Mouse (Mus musculus): ENCODE measurements around the gene Ppp1r32. TPM values are rescaled to one million over a fixed set of nuclear protein-coding genes. Genes with fewer than 3 reads are reported as not detected.

Ppp1r32 gene
- under 1 TPM; 0.32 to 0.48 TPM for total RNA-seq (2021)
- long read RNA-seq, experiment 1, result 0 reads
- long read RNA-seq, experiment 2, partial matches to known transcripts, result 1 of 1 reads
- long read RNA-seq, experiment 2, other reads (novel, unspliced or antisense), result 0 of 1 reads

GRCm38 (mm10) chr19:10482703-10483102, at the start of gene Ppp1r32:
TSS of gene Ppp1r32 (minus strand) at chr19:10482928.
- intact Hi-C loops (cut with DNase I), result loop anchor here (1.0 to 5.0 kb wide), 2 partner anchors 31 to 90 kb away; no protein-coding TSS in a partner anchor

GRCm38 (mm10) chr19:10530082-10530481, 47.4 kb upstream of the Ppp1r32 start:
- DNase-seq, result no peak
- intact Hi-C loops (cut with DNase I), result no loop called here

More at GRCm38 (mm10) chr19:10482703-10483102, at the start of gene Ppp1r32:
- no peak for DNase-seq

- intact Hi-C loops (cut with DNase I), result loop anchor here (5.0 kb wide), 1 partner anchor 81 kb away; the partner anchor contains the start of genes Ddb1 and Tkfc
- peak; percentile 9 to 38 for DNase-seq
These were observed 43.2 kb upstream of the Ppp1r32 start, which contains the start of gene Sdhaf2 for GRCm38 (mm10) chr19:10525910-10526309. TSS of gene Sdhaf2 (minus strand) at chr19:10526142.

- peak; percentile 91 to 92 for DNase-seq
- intact Hi-C loops (cut with DNase I), result loop anchor here (5.0 kb wide), 1 partner anchor 82 kb away; the partner anchor contains the start of genes Ddb1 and Tkfc
These were observed 42.6 kb upstream of the Ppp1r32 start, which contains the start of gene Cpsf7 for GRCm38 (mm10) chr19:10525106-10525901. TSS of gene Cpsf7 (plus strand) at chr19:10525266.

GRCm38 (mm10) chr19:10524784-10525105, 42.0 kb upstream of the Ppp1r32 start:
- DNase-seq, result no peak
- intact Hi-C loops (cut with DNase I), result loop anchor here (5.0 kb wide), 1 partner anchor 83 kb away; the partner anchor contains the start of genes Ddb1 and Tkfc

- intact Hi-C loops (cut with DNase I), result no loop called here
- DNase-seq, result no peak
These were observed 40.9 kb upstream of the Ppp1r32 start for GRCm38 (mm10) chr19:10523483-10524080.

GRCm38 (mm10) chr19:10521926-10522325, 39.2 kb upstream of the Ppp1r32 start:
- no peak for DNase-seq
- intact Hi-C loops (cut with DNase I), result no loop called here

- no peak for DNase-seq
- intact Hi-C loops (cut with DNase I), result no loop called here
These were observed 37.6 kb upstream of the Ppp1r32 start for GRCm38 (mm10) chr19:10520355-10520754.

- DNase-seq, result no peak
- intact Hi-C loops (cut with DNase I), result no loop called here
These were observed 28.1 kb upstream of the Ppp1r32 start for GRCm38 (mm10) chr19:10510759-10511330.

- peak; percentile 42 to 66 for DNase-seq
- intact Hi-C loops (cut with DNase I), result loop anchor here (5.0 kb wide), 2 partner anchors 170 to 245 kb away; no protein-coding TSS in a partner anchor
These were observed 19.8 kb upstream of the Ppp1r32 start for GRCm38 (mm10) chr19:10502571-10502970.

- no peak for DNase-seq
- intact Hi-C loops (cut with DNase I), result loop anchor here (5.0 kb wide), 2 partner anchors 168 to 243 kb away; no protein-coding TSS in a partner anchor
These were observed 17.9 kb upstream of the Ppp1r32 start for GRCm38 (mm10) chr19:10500581-10500980.

GRCm38 (mm10) chr19:10497512-10498160, 14.9 kb upstream of the Ppp1r32 start:
- intact Hi-C loops (cut with DNase I), result no loop called here
- no peak for DNase-seq

GRCm38 (mm10) chr19:10496976-10497375, 14.2 kb upstream of the Ppp1r32 start:
- no peak for DNase-seq
- intact Hi-C loops (cut with DNase I), result no loop called here

GRCm38 (mm10) chr19:10495670-10496069, 12.9 kb upstream of the Ppp1r32 start:
- intact Hi-C loops (cut with DNase I), result no loop called here
- no peak for DNase-seq

- peak; percentile 40 to 64 for DNase-seq
- intact Hi-C loops (cut with DNase I), result loop anchor here (1.0 to 5.0 kb wide), 3 partner anchors 37 to 229 kb away; no protein-coding TSS in a partner anchor
These were observed 3.6 kb upstream of the Ppp1r32 start for GRCm38 (mm10) chr19:10486264-10486738.

- intact Hi-C loops (cut with DNase I), result no loop called here
These were observed 3.2 kb downstream of the Ppp1r32 start for GRCm38 (mm10) chr19:10479541-10479940.

GRCm38 (mm10) chr19:10473779-10474178, 8.9 kb downstream of the Ppp1r32 start:
- intact Hi-C loops (cut with DNase I), result no loop called here
- no peak for DNase-seq

More at GRCm38 (mm10) chr19:10479541-10479940, 3.2 kb downstream of the Ppp1r32 start:
- DNase-seq, result no peak

- intact Hi-C loops (cut with DNase I), result no loop called here
- DNase-seq, result no peak
These were observed 9.8 kb downstream of the Ppp1r32 start for GRCm38 (mm10) chr19:10472958-10473357.

GRCm38 (mm10) chr19:10469171-10469658, 13.5 kb downstream of the Ppp1r32 start:
- intact Hi-C loops (cut with DNase I), result no loop called here
- peak; percentile 19 to 31 for DNase-seq

- no peak for DNase-seq
- intact Hi-C loops (cut with DNase I), result no loop called here
These were observed 18.3 kb downstream of the Ppp1r32 start for GRCm38 (mm10) chr19:10464427-10464826.

Data from heart, postnatal 14 days (tissue).